Mouse (Mus musculus): ENCODE measurements at regions not wholly inside any gene's neighbourhood (a gene's known extent, or its start where the extent isn't known, plus 50 kb on each side); places are given as distances from the start of the nearest gene placed in this dataset.

GRCm38 (mm10) chr12:99039497-99040322, 119.3 kb downstream of the Ttc8 start:
- no peak overlapping the region for H3K27ac ChIP-seq
- DNase-seq (ENCODE audit: low spot score in 2 of 2): no peak
- no peak for TF ChIP-seq CTCF (conservative IDR thresholded peaks at IDR 0.05)
- H3K4me3 ChIP-seq: no peak overlapping the region

- H3K4me3 ChIP-seq: no peak overlapping the region
- H3K27ac ChIP-seq: no peak overlapping the region
- DNase-seq (ENCODE audit: low spot score in 2 of 2): no peak
- no peak for TF ChIP-seq CTCF (conservative IDR thresholded peaks at IDR 0.05)
These were observed 121.2 kb downstream of the Ttc8 start for GRCm38 (mm10) chr12:99041606-99042005.

GRCm38 (mm10) chr12:99042918-99043862, 122.8 kb downstream of the Ttc8 start:
- Histone ChIP-seq H3K27ac (no peak overlapping the region), H3K4me3 (no peak overlapping the region)
- no peak for TF ChIP-seq CTCF (conservative IDR thresholded peaks at IDR 0.05)
- DNase-seq (ENCODE audit: low spot score in 2 of 2): no peak

GRCm38 (mm10) chr12:99044477-99044876, 124.1 kb downstream of the Ttc8 start:
- H3K4me3 ChIP-seq: no peak overlapping the region
- TF ChIP-seq CTCF (conservative IDR thresholded peaks at IDR 0.05): no peak
- DNase-seq (ENCODE audit: low spot score in 2 of 2): no peak
- H3K27ac ChIP-seq: no peak overlapping the region

- H3K27ac ChIP-seq: no peak overlapping the region
- no peak overlapping the region for H3K4me3 ChIP-seq
- no peak for DNase-seq (ENCODE audit: low spot score in 2 of 2)
- no peak for TF ChIP-seq CTCF (conservative IDR thresholded peaks at IDR 0.05)
These were observed 130.1 kb downstream of the Ttc8 start for GRCm38 (mm10) chr12:99050426-99050825.

- Histone ChIP-seq H3K27ac (no peak overlapping the region), H3K4me3 (no peak overlapping the region)
- DNase-seq (ENCODE audit: low spot score in 2 of 2): no peak
- TF ChIP-seq CTCF (conservative IDR thresholded peaks at IDR 0.05): no peak
These were observed 132.2 kb downstream of the Ttc8 start for GRCm38 (mm10) chr12:99052599-99052998.

GRCm38 (mm10) chr12:99057521-99057920, 137.1 kb downstream of the Ttc8 start:
- TF ChIP-seq CTCF (conservative IDR thresholded peaks at IDR 0.05): no peak
- Histone ChIP-seq H3K4me3 (no peak overlapping the region), H3K27ac (no peak overlapping the region)
- DNase-seq (ENCODE audit: low spot score in 2 of 2): no peak

- Histone ChIP-seq H3K4me3 (no peak overlapping the region), H3K27ac (no peak overlapping the region)
- no peak for DNase-seq (ENCODE audit: low spot score in 2 of 2)
- no peak for TF ChIP-seq CTCF (conservative IDR thresholded peaks at IDR 0.05)
These were observed 138.5 kb downstream of the Ttc8 start for GRCm38 (mm10) chr12:99058916-99059315.

- TF ChIP-seq CTCF (conservative IDR thresholded peaks at IDR 0.05): no peak
- H3K27ac ChIP-seq: no peak overlapping the region
- DNase-seq (ENCODE audit: low spot score in 2 of 2): no peak
- H3K4me3 ChIP-seq: no peak overlapping the region
These were observed 139.1 kb downstream of the Ttc8 start for GRCm38 (mm10) chr12:99059491-99059890.

GRCm38 (mm10) chr12:99060702-99061101, 140.3 kb downstream of the Ttc8 start:
- no peak for DNase-seq (ENCODE audit: low spot score in 2 of 2)
- Histone ChIP-seq H3K27ac (no peak overlapping the region), H3K4me3 (no peak overlapping the region)
- TF ChIP-seq CTCF (conservative IDR thresholded peaks at IDR 0.05): no peak

- Histone ChIP-seq H3K4me3 (no peak overlapping the region), H3K27ac (no peak overlapping the region)
- DNase-seq (ENCODE audit: low spot score in 2 of 2): no peak
- no peak for TF ChIP-seq CTCF (conservative IDR thresholded peaks at IDR 0.05)
These were observed 143.1 kb downstream of the Ttc8 start for GRCm38 (mm10) chr12:99063441-99063840.

- TF ChIP-seq CTCF (conservative IDR thresholded peaks at IDR 0.05): no peak
- no peak for DNase-seq (ENCODE audit: low spot score in 2 of 2)
- Histone ChIP-seq H3K4me3 (no peak overlapping the region), H3K27ac (no peak overlapping the region)
These were observed 143.5 kb downstream of the Ttc8 start for GRCm38 (mm10) chr12:99063885-99064284.

GRCm38 (mm10) chr12:99067962-99068361, 147.6 kb downstream of the Ttc8 start:
- TF ChIP-seq CTCF (conservative IDR thresholded peaks at IDR 0.05): no peak
- no peak for DNase-seq (ENCODE audit: low spot score in 2 of 2)
- Histone ChIP-seq H3K27ac (no peak overlapping the region), H3K4me3 (no peak overlapping the region)

All from layer of hippocampus, adult 2 months (tissue).